ENCODE assay signal across 12 mouse cellular contexts in genomic region chrX:11432403-11433004, GRCm38 (mm10).
DNase-seq lines count a peak whose midpoint lies in the region; ATAC-seq and TF ChIP-seq lines count a peak whose summit lies in the region.
"Had no signal": no experiment of that assay in that cellular context is flagged by ENCODE, and none has a peak within 500 bp of the region (broad histone marks: within the 10 kb centered on the region; RNA-seq: fewer than 3 reads in every experiment).

No protein-coding gene starts in this region.

- H3K9me3 ChIP-seq in midbrain, embryonic 10.5 days (replicated peaks), result no peaks in the 10 kb centered on the region
- no peaks in the 10 kb centered on the region for H3K9me3 ChIP-seq in midbrain, postnatal 0 days (ENCODE audit: low read length)
- no peaks in the 10 kb centered on the region for H3K9me3 ChIP-seq in intestine, embryonic 16.5 days (ENCODE audit: control insufficient read depth, low read length)

- H3K27ac ChIP-seq in midbrain, embryonic 10.5 days (replicated peaks), result peak overlapping the region; percentile 15
- H3K27ac ChIP-seq in midbrain, postnatal 0 days (ENCODE audit: low read depth, low read length), result no peak overlapping the region
- H3K27ac ChIP-seq in intestine, embryonic 16.5 days (ENCODE audit: low read length), result peak overlapping the region; percentile 44

- 65% methylated on average over 12 of the region's 12 CpGs for WGBS in midbrain, embryonic 10.5 days
- 56% methylated on average over 12 of the region's 12 CpGs for WGBS in midbrain, postnatal 0 days
- 57% methylated on average over 11 of the region's 12 CpGs for WGBS in intestine, embryonic 16.5 days

- no peak overlapping the region for H3K9ac ChIP-seq in midbrain, postnatal 0 days (replicated peaks; ENCODE audit: low read length, poor library complexity, severe bottlenecking)
- H3K9ac ChIP-seq in intestine, embryonic 16.5 days (ENCODE audit: low read depth, low read length), result no peak overlapping the region
- H3K9ac ChIP-seq: liver, postnatal 0 days had no signal

- H3K36me3 ChIP-seq in midbrain, embryonic 10.5 days, result no peaks in the 10 kb centered on the region
- no peaks in the 10 kb centered on the region for H3K36me3 ChIP-seq in midbrain, postnatal 0 days (ENCODE audit: insufficient read depth, low read length)
- H3K36me3 ChIP-seq in intestine, embryonic 16.5 days (ENCODE audit: control insufficient read depth, insufficient read depth, low read length), result no peaks in the 10 kb centered on the region

- H3K27me3 ChIP-seq in midbrain, embryonic 10.5 days (ENCODE audit: low read depth, poor library complexity, severe bottlenecking), result peaks cover 100% of the 10 kb centered on the region
- peaks cover 6% of the 10 kb centered on the region; the same call in 1 of the 2 replicates for H3K27me3 ChIP-seq in midbrain, postnatal 0 days (ENCODE audit: insufficient read depth, low read length)
- 0 out of 2 replicates have a peak, but pooled peaks cover 5% of the 10 kb centered on the region for H3K27me3 ChIP-seq in intestine, embryonic 16.5 days (replicated peaks; ENCODE audit: control insufficient read depth, insufficient read depth, low read length)

- ATAC-seq in frontal cortex, adult (ENCODE audit: low TSS enrichment), result peak; percentile 91
- ATAC-seq in midbrain, postnatal 0 days (ENCODE audit: low FRiP score), result no peak
- ATAC-seq in intestine, embryonic 16.5 days, result no peak
- ATAC-seq: liver, postnatal 0 days had no signal

- H3K4me3 ChIP-seq in midbrain, embryonic 10.5 days, result no peak overlapping the region
- H3K4me3 ChIP-seq in midbrain, postnatal 0 days (ENCODE audit: low read depth, low read length), result no peak overlapping the region
- no peak overlapping the region for H3K4me3 ChIP-seq in intestine, embryonic 16.5 days (ENCODE audit: low read length)

- no peak for TF ChIP-seq CTCF in midbrain, postnatal 0 days (IDR thresholded peaks at IDR 0.05)

- no peak overlapping the region for H3K4me2 ChIP-seq in midbrain, postnatal 0 days (ENCODE audit: low read depth, low read length, poor library complexity, severe bottlenecking)
- H3K4me2 ChIP-seq in intestine, embryonic 16.5 days (ENCODE audit: low read depth, low read length), result no peak overlapping the region

- peaks cover 40% of the 10 kb centered on the region for H3K4me1 ChIP-seq in midbrain, embryonic 10.5 days
- H3K4me1 ChIP-seq in midbrain, postnatal 0 days (ENCODE audit: insufficient read depth, low read length), result no peaks in the 10 kb centered on the region
- 0 out of 2 replicates have a peak, but pooled peaks cover 3% of the 10 kb centered on the region for H3K4me1 ChIP-seq in intestine, embryonic 16.5 days (ENCODE audit: control insufficient read depth, insufficient read depth, low read length)

- DNase-seq in frontal cortex, postnatal 14 days (ENCODE audit: low spot score in 2 of 2), result no peak
- DNase-seq in midbrain, embryonic 10.5 days (ENCODE audit: low spot score), result no peak
- no peak for DNase-seq in midbrain, postnatal 0 days (ENCODE audit: low spot score)
- DNase-seq in right cerebral cortex, postnatal 25 days, result peak; percentile 15
- no peak for DNase-seq in thymus, postnatal 36 days
- DNase-seq in B cell, adult 2 months, result no peak
- DNase-seq: adrenal gland, postnatal 14 days; cerebellum, postnatal 10 days; kidney, adult 18-20 months; liver, postnatal 0 days had no signal
